Comparison of ENCODE assay signal across 12 mouse cellular contexts in the genomic region with DNA sequence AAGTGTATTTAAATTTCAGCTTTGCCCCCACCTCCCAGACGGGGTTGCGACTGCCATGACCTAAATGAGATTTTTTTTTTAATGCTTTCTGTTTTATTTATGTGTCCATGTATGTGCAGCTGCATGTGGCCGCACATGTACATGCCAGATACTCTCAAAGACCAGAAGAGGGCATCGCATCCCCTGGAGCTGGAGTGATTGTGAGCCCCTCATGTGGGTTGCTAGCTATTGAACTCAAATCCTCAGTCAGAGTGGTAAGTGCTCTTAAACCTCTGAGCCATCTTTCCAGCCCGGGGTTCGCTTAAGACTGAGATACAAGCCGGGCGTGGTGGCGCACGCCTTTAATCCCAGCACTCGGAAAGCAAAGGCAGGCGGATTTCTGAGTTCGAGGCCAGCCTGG. TPM values are rescaled to one million over a fixed set of nuclear protein-coding genes. Genes with fewer than 3 reads are reported as not detected.
DNase-seq lines count a peak whose midpoint lies in the region; ATAC-seq and TF ChIP-seq lines count a peak whose summit lies in the region.
"Had no signal": no experiment of that assay in that cellular context is flagged by ENCODE, and none has a peak within 500 bp of the region (broad histone marks: within the 10 kb centered on the region; RNA-seq: fewer than 3 reads in every experiment).

No protein-coding gene starts in this region.

- no peaks in the 10 kb centered on the region for H3K4me1 ChIP-seq in intestine, postnatal 0 days (replicated peaks; ENCODE audit: control insufficient read depth, insufficient read depth, low read length)
- H3K4me1 ChIP-seq in intestine, embryonic 16.5 days (ENCODE audit: control insufficient read depth, insufficient read depth, low read length) = no peaks in the 10 kb centered on the region
- H3K4me1 ChIP-seq in E14TG2a.4 (replicated peaks; ENCODE audit: low read depth, low read length) = peaks cover 30% of the 10 kb centered on the region
- peaks cover 0 to 2% of the 10 kb centered on the region in 2 experiments; a peak in 1 of 4 replicates for H3K4me1 ChIP-seq in ES-E14 (ENCODE audit: control insufficient read depth in 2 of 2, insufficient read depth in 2 of 2, low read length in 2 of 2, poor library complexity in 1 of 2)
- H3K4me1 ChIP-seq in embryonic facial prominence, embryonic 14.5 days (ENCODE audit: control insufficient read depth, insufficient read depth, low read length) = no peaks in the 10 kb centered on the region

- peak; percentile 48 for TF ChIP-seq CTCF in intestine, postnatal 0 days (IDR thresholded peaks at IDR 0.05; ENCODE audit: low read depth)
- peak; percentile 25; the same call in 1 of the 2 replicates for TF ChIP-seq CTCF in E14TG2a.4 (conservative IDR thresholded peaks at IDR 0.05; ENCODE audit: low read length)

- H3K27ac ChIP-seq in intestine, postnatal 0 days (ENCODE audit: low read depth, low read length) = no peak overlapping the region
- H3K27ac ChIP-seq in intestine, embryonic 16.5 days (ENCODE audit: low read length) = no peak overlapping the region
- no peak overlapping the region for H3K27ac ChIP-seq in ES-E14 (ENCODE audit: insufficient read depth, low read depth, low read length, poor library complexity, severe bottlenecking)
- H3K27ac ChIP-seq in embryonic facial prominence, embryonic 14.5 days (replicated peaks; ENCODE audit: low read depth, low read length) = no peak overlapping the region

- no peaks in the 10 kb centered on the region for H3K9me3 ChIP-seq in intestine, postnatal 0 days (ENCODE audit: control insufficient read depth)
- no peaks in the 10 kb centered on the region for H3K9me3 ChIP-seq in intestine, embryonic 16.5 days (ENCODE audit: control insufficient read depth, low read length)
- H3K9me3 ChIP-seq in E14TG2a.4 (ENCODE audit: low read length) (no peaks in the 10 kb centered on the region), ES-E14 (ENCODE audit: control insufficient read depth, insufficient read depth, low read depth, low read length) (no peaks in the 10 kb centered on the region)
- H3K9me3 ChIP-seq in embryonic facial prominence, embryonic 14.5 days (ENCODE audit: control insufficient read depth, low read length) = no peaks in the 10 kb centered on the region

- no peaks in the 10 kb centered on the region for H3K27me3 ChIP-seq in intestine, postnatal 0 days (replicated peaks; ENCODE audit: control insufficient read depth, insufficient read depth, low read length)
- H3K27me3 ChIP-seq in intestine, embryonic 16.5 days (replicated peaks; ENCODE audit: control insufficient read depth, insufficient read depth, low read length) = no peaks in the 10 kb centered on the region
- H3K27me3 ChIP-seq in E14TG2a.4 (ENCODE audit: insufficient read depth, low read length) = no peaks in the 10 kb centered on the region; the same call in 1 of the 2 replicates
- no peaks in the 10 kb centered on the region for H3K27me3 ChIP-seq in embryonic facial prominence, embryonic 14.5 days (replicated peaks; ENCODE audit: control insufficient read depth, insufficient read depth, low read length)

- WGBS in intestine, postnatal 0 days = 68% methylated on average over 13 of the region's 13 CpGs
- WGBS in intestine, embryonic 16.5 days = 66% methylated on average over 13 of the region's 13 CpGs
- 63% methylated on average over 13 of the region's 13 CpGs for WGBS in embryonic facial prominence, embryonic 14.5 days

- no peak for DNase-seq in ES-E14 (ENCODE audit: low read depth, low spot score)
- peak; percentile 39 for DNase-seq in embryonic facial prominence, embryonic 14.5 days (ENCODE audit: low spot score)
- no peak for DNase-seq in adrenal gland, postnatal 25 days
- no peak for DNase-seq in urinary bladder, adult 18-20 months (ENCODE audit: low spot score in 2 of 2)
- DNase-seq: kidney, postnatal 36 days; lung, postnatal 36 days; thymus, adult 2 months had no signal

- in situ Hi-C loops in ES-E14 (cut with MboI; ENCODE audit: low sequenced_read_pairs in 2 of 2, unreplicated experiment in 2 of 2) = loop anchor here in 1 of 2 experiments (5.0 kb wide), 1 partner anchor 100 kb away; the partner anchor contains the start of genes Larp7 and Zgrf1

- H3K9ac ChIP-seq in intestine, postnatal 0 days (ENCODE audit: low read depth, low read length) = no peak overlapping the region
- H3K9ac ChIP-seq in intestine, embryonic 16.5 days (ENCODE audit: low read depth, low read length) = no peak overlapping the region
- H3K9ac ChIP-seq in ES-E14 (ENCODE audit: insufficient read depth, low read depth, low read length, poor library complexity, severe bottlenecking) = peak overlapping the region; percentile 22; the same call in 1 of the 2 replicates
- no peak overlapping the region for H3K9ac ChIP-seq in embryonic facial prominence, embryonic 14.5 days (ENCODE audit: low read depth, low read length)

- H3K4me2 ChIP-seq in intestine, postnatal 0 days (replicated peaks; ENCODE audit: low read depth) = no peak overlapping the region
- H3K4me2 ChIP-seq in intestine, embryonic 16.5 days (ENCODE audit: low read depth, low read length) = no peak overlapping the region
- H3K4me2 ChIP-seq in embryonic facial prominence, embryonic 14.5 days (ENCODE audit: low read depth, low read length) = no peak overlapping the region

- no peaks in the 10 kb centered on the region for H3K36me3 ChIP-seq in intestine, postnatal 0 days (ENCODE audit: control insufficient read depth, insufficient read depth)
- H3K36me3 ChIP-seq in intestine, embryonic 16.5 days (ENCODE audit: control insufficient read depth, insufficient read depth, low read length) = no peaks in the 10 kb centered on the region
- H3K36me3 ChIP-seq in E14TG2a.4 (ENCODE audit: insufficient read depth, low read length) = no peaks in the 10 kb centered on the region
- H3K36me3 ChIP-seq in ES-E14 (ENCODE audit: control insufficient read depth, insufficient read depth, low read length, poor library complexity, severe bottlenecking) = no peaks in the 10 kb centered on the region
- no peaks in the 10 kb centered on the region for H3K36me3 ChIP-seq in embryonic facial prominence, embryonic 14.5 days (ENCODE audit: control insufficient read depth, insufficient read depth, low read length)

- ATAC-seq in intestine, postnatal 0 days = no peak
- ATAC-seq in intestine, embryonic 16.5 days = no peak
- no peak for ATAC-seq in embryonic facial prominence, embryonic 14.5 days (ENCODE audit: low read depth)
- ATAC-seq in granulocyte monocyte progenitor cell, adult 5-6 weeks (replicated peaks; ENCODE audit: poor library complexity, severe bottlenecking) = no peak
- ATAC-seq: inflammation-experienced regulatory T-cells, adult 6 months had no signal

- no peak overlapping the region for H3K4me3 ChIP-seq in intestine, postnatal 0 days (ENCODE audit: low read depth, low read length)
- no peak overlapping the region for H3K4me3 ChIP-seq in intestine, embryonic 16.5 days (ENCODE audit: low read length)
- H3K4me3 ChIP-seq in E14TG2a.4 (replicated peaks; ENCODE audit: low read length) (peak overlapping the region; percentile 29; the same call in 1 of the 2 replicates), ES-E14 (ENCODE audit: insufficient read depth in 1 of 2, low read depth in 1 of 2, low read length in 2 of 2, poor library complexity in 1 of 2, severe bottlenecking in 1 of 2) (no peak overlapping the region)
- H3K4me3 ChIP-seq in embryonic facial prominence, embryonic 14.5 days (ENCODE audit: low read depth, low read length) = no peak overlapping the region

TF ChIP-seq in ES-E14, 5 proteins besides CTCF, POLR2A, EP300 and RAD21:
- TF ChIP-seq CHD2 (IDR thresholded peaks at IDR 0.05; ENCODE audit: low read depth, low read length) = no peak
- TF ChIP-seq ZNF384 (IDR thresholded peaks at IDR 0.05; ENCODE audit: low read depth, low read length) = no peak
- no peak for TF ChIP-seq MAFK (IDR thresholded peaks at IDR 0.05; ENCODE audit: insufficient read depth, low read depth, low read length)
- TF ChIP-seq HCFC1 (IDR thresholded peaks at IDR 0.05; ENCODE audit: borderline replicate concordance, insufficient read depth, low read length) = no peak
- no peak for TF ChIP-seq ZC3H11A (IDR thresholded peaks at IDR 0.05; ENCODE audit: borderline replicate concordance, low read depth, low read length)

RNA-seq across cellular contexts. Expression of gene Ank2, which starts 46.9 kb away (rescaled TPM):
- polyA plus RNA-seq in intestine, postnatal 0 days (2015; fragmentation: Nextera tagmentation; extraction: Ambion mirVana) = 9.0 and 12.4 TPM in 2 replicates
- polyA plus RNA-seq in intestine, embryonic 16.5 days (2015; fragmentation: Nextera tagmentation; extraction: Ambion mirVana) = 14.7 and 15.8 TPM in 2 replicates
- total RNA-seq in ES-E14 (2012; rRNA removed) = 12.9 and 15.2 TPM in 2 replicates
- 48.3 and 52.2 TPM in 2 replicates for polyA plus RNA-seq in embryonic facial prominence, embryonic 14.5 days (2014; fragmentation: Nextera tagmentation; extraction: Ambion mirVana)
- total RNA-seq in adrenal gland, postnatal 25 days (2021) = 57.0 and 61.8 TPM in 2 replicates
- total RNA-seq in granulocyte monocyte progenitor cell, adult 5-6 weeks (2014; fragmentation: Nextera tagmentation) = 0.45 and 0.73 TPM in 2 replicates
- 0.26 TPM in 1 of 2 replicates, not detected in the other for total RNA-seq in granulocyte monocyte progenitor cell, adult 5-6 weeks (2017)
